Mouse (Mus musculus) neutrophil, adult 65 days (primary cell): ENCODE measurements around the gene Stkld1. TPM values are rescaled to one million over a fixed set of nuclear protein-coding genes. Genes with fewer than 3 reads are reported as not detected.

ENCODE experiments used
- total RNA-seq: library from RNA; stranded (reverse); gene quantifications from 2 replicates; pipeline ENCODE4 v1.2.4, GENCODE M21; 2023

Stkld1 gene
- total RNA-seq: 0.51 TPM in 1 of 2 replicates, not detected in the other

DNA sequence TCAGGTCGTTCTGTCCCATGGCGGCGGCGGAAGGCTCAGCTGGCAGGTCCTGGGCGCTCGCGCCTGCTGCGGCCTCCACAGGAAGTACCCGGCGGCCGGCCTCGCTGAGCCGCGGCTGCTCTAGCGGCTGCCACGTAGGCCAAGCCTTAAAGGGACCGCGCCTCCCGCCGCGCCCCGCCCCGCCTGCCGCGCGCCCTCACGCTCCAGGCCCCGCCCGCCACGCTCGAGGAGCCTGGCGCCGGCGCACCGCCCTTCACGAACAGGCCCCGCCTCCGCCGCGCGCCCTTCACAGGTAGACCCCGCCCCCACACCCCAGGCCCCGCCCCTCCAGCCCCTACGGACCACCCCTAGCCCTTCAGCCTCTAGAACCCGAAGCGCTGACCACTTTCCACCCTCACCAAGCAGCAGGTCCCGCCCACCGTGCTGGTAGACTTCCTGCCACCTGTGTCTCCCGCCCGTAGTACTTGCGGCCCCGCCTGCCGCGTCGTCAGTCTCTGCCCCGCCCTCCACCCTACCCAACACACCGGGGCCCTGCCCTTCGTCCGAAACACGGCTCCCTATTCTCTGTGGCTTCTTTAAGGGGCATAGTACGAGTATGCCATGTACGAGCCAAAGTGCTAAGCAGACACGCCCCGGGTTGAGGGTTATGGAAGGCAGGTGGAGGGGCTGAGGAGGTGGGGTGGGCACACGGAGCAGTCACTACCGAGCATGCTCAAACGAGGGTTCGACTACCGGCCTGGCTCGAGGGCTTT lies at the start of gene Stkld1, which contains the start of gene Surf4:
Stkld1 (plus strand) TSS at position 744 of the 752 bp plus-strand sequence.
Surf4 (minus strand) TSS at position 625 of the 752 bp plus-strand sequence.

GRCm38 (mm10) chr2:26902467-26903220 lies 31.2 kb upstream of the Stkld1 start, which contains the start of gene Surf6:
Gene Surf6, minus strand, starts transcription at chr2:26902879.

DNA sequence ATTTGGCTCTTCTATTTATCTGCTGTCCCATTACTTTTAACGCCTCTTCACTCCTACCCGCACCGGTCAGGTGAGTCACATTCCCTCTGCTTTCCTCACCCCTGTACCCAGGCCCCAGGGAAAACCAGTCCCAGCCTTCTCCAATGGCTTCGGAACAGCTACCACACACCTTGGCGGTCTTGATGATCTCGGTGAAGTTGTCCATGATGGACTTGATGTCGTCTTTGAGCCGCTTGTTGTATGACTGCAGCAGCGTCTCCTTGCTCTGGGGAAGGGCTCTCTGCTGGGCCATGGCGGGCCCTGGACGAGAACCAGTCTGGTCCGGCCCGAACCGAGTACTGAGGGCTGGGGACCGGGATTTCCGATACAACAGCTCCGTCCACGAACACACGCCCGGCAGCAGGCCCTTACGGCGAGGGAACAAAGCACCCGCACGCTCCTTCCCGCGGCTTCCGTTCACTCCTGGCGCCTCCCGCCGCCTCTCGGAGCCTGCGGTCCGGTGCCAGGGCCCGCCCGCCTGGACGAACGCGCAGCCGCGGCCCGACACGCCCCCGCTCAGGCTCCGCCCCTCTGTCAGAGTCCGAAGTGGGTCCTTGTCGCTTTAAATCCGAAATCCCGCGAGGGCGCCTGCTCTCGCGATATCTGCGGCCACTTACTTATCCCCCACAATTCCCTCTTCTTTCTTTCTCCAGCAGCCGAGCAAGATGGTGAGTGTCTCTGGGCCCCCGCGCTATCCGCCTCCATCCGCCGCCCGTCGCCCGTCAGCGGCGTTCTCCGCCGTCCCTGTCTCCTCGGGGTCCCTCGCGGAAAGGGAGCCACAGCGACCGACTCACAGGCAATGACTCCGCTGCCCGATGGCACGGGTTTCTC lies 23.5 kb upstream of the Stkld1 start, which contains the start of the genes Med22 and Rpl7a:
Med22 (minus strand) TSS at position 554 of the 870 bp plus-strand sequence.
Rpl7a (plus strand) TSS at position 641 of the 870 bp plus-strand sequence.

GRCm38 (mm10) chr2:26915927-26916728 lies 17.7 kb upstream of the Stkld1 start, which contains the start of the genes Surf2 and Surf1:
Gene Surf2, plus strand, starts transcription at chr2:26916367.
Gene Surf1, minus strand, starts transcription at chr2:26916530.

GRCm38 (mm10) chr2:26963923-26964723 lies 30.3 kb downstream of the Stkld1 start, which contains the start of gene Rexo4:
Gene Rexo4, minus strand, starts transcription at chr2:26964386.

GRCm38 (mm10) chr2:26973116-26973515 lies 39.3 kb downstream of the Stkld1 start, which contains the start of gene Adamts13:
Gene Adamts13, plus strand, starts transcription at chr2:26973416.

Other genes with a start within 250 kb of the Stkld1 start
- gene Abo, start 69.1 kb upstream of the Stkld1 start, total RNA-seq: not detected in 2 replicates
- 14.8 and 15.0 TPM in 2 replicates for gene Surf6, start 31.2 kb upstream of the Stkld1 start, total RNA-seq
- 28.6 and 44.3 TPM in 2 replicates for gene Med22, start 23.4 kb upstream of the Stkld1 start, total RNA-seq
- 278 and 308 TPM in 2 replicates for gene Rpl7a, start 23.3 kb upstream of the Stkld1 start, total RNA-seq
- 8.1 and 14.7 TPM in 2 replicates for gene Surf2, start 17.7 kb upstream of the Stkld1 start, total RNA-seq
- gene Surf1, start 17.5 kb upstream of the Stkld1 start, total RNA-seq: 47.7 and 59.3 TPM in 2 replicates
- gene Surf4, start 119 bp upstream of the Stkld1 start, total RNA-seq: 105 and 127 TPM in 2 replicates
- gene Rexo4, start 30.3 kb downstream of the Stkld1 start, total RNA-seq: 34.3 TPM in 2 replicates
- not detected in 2 replicates for gene Adamts13, start 39.4 kb downstream of the Stkld1 start, total RNA-seq
- 10.4 and 12.2 TPM in 2 replicates for gene Cacfd1, start 75.9 kb downstream of the Stkld1 start, total RNA-seq
- 131 and 148 TPM in 2 replicates for gene Slc2a6, start 94.0 kb downstream of the Stkld1 start, total RNA-seq
- gene Mymk, start 138.1 kb downstream of the Stkld1 start, total RNA-seq: not detected in 2 replicates
- gene Adamtsl2, start 145.3 kb downstream of the Stkld1 start, total RNA-seq: not detected in 2 replicates
- not detected in 2 replicates for gene Fam163b, start 208.4 kb downstream of the Stkld1 start, total RNA-seq
- gene Dbh, start 231.2 kb downstream of the Stkld1 start, total RNA-seq: not detected in 2 replicates